Mouse (Mus musculus): ENCODE data around the gene Rabgap1l.

DNA sequence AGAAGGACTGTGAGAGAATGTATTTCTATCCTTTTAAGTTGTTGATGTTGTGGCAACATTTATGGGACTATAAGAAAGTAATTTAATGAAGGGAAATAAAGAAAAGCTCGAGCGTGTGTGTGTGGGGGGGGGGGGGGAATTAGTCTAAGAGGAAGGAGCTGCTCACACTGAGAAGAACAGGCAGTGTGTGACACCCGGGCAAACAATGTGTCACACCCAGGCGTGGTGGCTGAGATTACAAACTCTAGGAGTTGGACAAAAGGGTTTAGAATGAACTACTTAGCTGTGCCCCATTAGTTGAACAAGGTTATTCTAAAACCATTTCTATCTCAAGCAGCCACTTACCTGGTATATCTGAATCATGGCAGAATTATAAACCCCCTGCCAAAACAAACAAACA, 611.8 kb downstream of the Rabgap1l start:
- TF ChIP-seq GATA1 (IDR thresholded peaks at IDR 0.05; ENCODE audit: borderline replicate concordance, low read length) (no peak), FLI1 (IDR thresholded peaks at IDR 0.05; ENCODE audit: low read length) (no peak)
